Mouse (Mus musculus): ENCODE results near the gene Syngr4. TPM values are rescaled to one million over a fixed set of nuclear protein-coding genes. Genes with fewer than 3 reads are reported as not detected.
A peak's percentile ranks its signal among the peaks of the same experiment; 100 is the strongest.
"Not testable (repeated sequence)": the region's sequence is repeated elsewhere in the genome, so short reads cannot be mapped to it uniquely, and the experiment has no call there.

The Syngr4 gene
- polyA plus RNA-seq, 1 experiment from 2014 or later, result 1.7 TPM

GRCm38 (mm10) chr7:45908384-45908783 is 11.9 kb upstream of the Syngr4 start:
- H3K9me3 ChIP-seq (replicated peaks), result 0 out of 2 replicates have a peak, but pooled peaks cover 7% of the 10 kb centered on the region
- no peak for DNase-seq (ENCODE audit: low spot score)
- peaks cover 42% of the 10 kb centered on the region for H3K36me3 ChIP-seq
- H3K27me3 ChIP-seq (ENCODE audit: low read depth, poor library complexity, severe bottlenecking), result no peaks in the 10 kb centered on the region
- H3K4me1 ChIP-seq, result no peaks in the 10 kb centered on the region
- H3K4me3 ChIP-seq, result no peak overlapping the region
- no peak overlapping the region for H3K27ac ChIP-seq (replicated peaks)

GRCm38 (mm10) chr7:45906622-45907021 is 10.1 kb upstream of the Syngr4 start:
- WGBS, result 93% methylated on average over 9 of the region's 9 CpGs
- no peak for DNase-seq (ENCODE audit: low spot score)
- no peak overlapping the region for H3K27ac ChIP-seq (replicated peaks)
- no peak overlapping the region for H3K4me3 ChIP-seq
- H3K4me1 ChIP-seq, result no peaks in the 10 kb centered on the region
- H3K27me3 ChIP-seq (ENCODE audit: low read depth, poor library complexity, severe bottlenecking), result no peaks in the 10 kb centered on the region
- 0 out of 2 replicates have a peak, but pooled peaks cover 7% of the 10 kb centered on the region for H3K9me3 ChIP-seq (replicated peaks)
- H3K36me3 ChIP-seq, result peaks cover 37% of the 10 kb centered on the region

GRCm38 (mm10) chr7:45902481-45903002 is 6.0 kb upstream of the Syngr4 start:
- peak; percentile 19 for DNase-seq (ENCODE audit: low spot score)
- WGBS, result 86% methylated on average over 12 of the region's 12 CpGs
- Histone ChIP-seq H3K9me3 (replicated peaks) (0 out of 2 replicates have a peak, but pooled peaks cover 4% of the 10 kb centered on the region), H3K27ac (replicated peaks) (no peak overlapping the region), H3K4me1 (peaks cover 6% of the 10 kb centered on the region), H3K4me3 (no peak overlapping the region), H3K27me3 (ENCODE audit: low read depth, poor library complexity, severe bottlenecking) (no peaks in the 10 kb centered on the region), H3K36me3 (peaks cover 7% of the 10 kb centered on the region)

GRCm38 (mm10) chr7:45901562-45901961 is 5.0 kb upstream of the Syngr4 start:
- no peaks in the 10 kb centered on the region for H3K36me3 ChIP-seq
- peaks cover 13% of the 10 kb centered on the region for H3K4me1 ChIP-seq
- WGBS, result 61% methylated on average over 5 of the region's 5 CpGs
- DNase-seq (ENCODE audit: low spot score), result no peak
- H3K4me3 ChIP-seq, result no peak overlapping the region
- H3K9me3 ChIP-seq (replicated peaks), result 0 out of 2 replicates have a peak, but pooled peaks cover 4% of the 10 kb centered on the region
- no peak overlapping the region for H3K27ac ChIP-seq (replicated peaks)
- no peaks in the 10 kb centered on the region for H3K27me3 ChIP-seq (ENCODE audit: low read depth, poor library complexity, severe bottlenecking)

GRCm38 (mm10) chr7:45898125-45898524 is 1.6 kb upstream of the Syngr4 start:
- not testable (repeated sequence) for H3K9me3 ChIP-seq (replicated peaks); H3K36me3 ChIP-seq; H3K27ac ChIP-seq (replicated peaks); DNase-seq (ENCODE audit: low spot score)
- peak overlapping the region; percentile 64 for H3K4me3 ChIP-seq
- 60% methylated on average over 4 of the region's 4 CpGs for WGBS
- peaks cover 17% of the 10 kb centered on the region for H3K4me1 ChIP-seq
- H3K27me3 ChIP-seq (ENCODE audit: low read depth, poor library complexity, severe bottlenecking), result peaks cover 10% of the 10 kb centered on the region

- Histone ChIP-seq H3K4me3 (peak overlapping the region; percentile 64), H3K27ac (replicated peaks) (peak overlapping the region; percentile 88), H3K27me3 (ENCODE audit: low read depth, poor library complexity, severe bottlenecking) (peaks cover 10% of the 10 kb centered on the region), H3K4me1 (peaks cover 17% of the 10 kb centered on the region), H3K9me3 (replicated peaks) (no peaks in the 10 kb centered on the region), H3K36me3 (no peaks in the 10 kb centered on the region)
- WGBS, result 2% methylated on average over 19 of the region's 19 CpGs
- DNase-seq (ENCODE audit: low spot score), result no peak
Measured at GRCm38 (mm10) chr7:45897258-45897757, 794 bp upstream of the Syngr4 start.

GRCm38 (mm10) chr7:45895931-45896516 is 490 bp downstream of the Syngr4 start:
- no peak for DNase-seq (ENCODE audit: low spot score)
- peak overlapping the region; percentile 81 for H3K27ac ChIP-seq (replicated peaks)

GRCm38 (mm10) chr7:45892651-45893050 is 3.9 kb downstream of the Syngr4 start:
- peaks cover 12% of the 10 kb centered on the region for H3K4me1 ChIP-seq
- 94% methylated on average over 2 of the region's 2 CpGs for WGBS
- peaks cover 10% of the 10 kb centered on the region for H3K27me3 ChIP-seq (ENCODE audit: low read depth, poor library complexity, severe bottlenecking)
- no peak overlapping the region for H3K27ac ChIP-seq (replicated peaks)
- DNase-seq (ENCODE audit: low spot score), result no peak
- no peaks in the 10 kb centered on the region for H3K9me3 ChIP-seq (replicated peaks)
- no peaks in the 10 kb centered on the region for H3K36me3 ChIP-seq
- H3K4me3 ChIP-seq, result no peak overlapping the region

More at GRCm38 (mm10) chr7:45895931-45896516, 490 bp downstream of the Syngr4 start:
- Histone ChIP-seq H3K4me3 (peak overlapping the region; percentile 64), H3K9me3 (replicated peaks) (no peaks in the 10 kb centered on the region), H3K36me3 (no peaks in the 10 kb centered on the region), H3K27me3 (ENCODE audit: low read depth, poor library complexity, severe bottlenecking) (peaks cover 10% of the 10 kb centered on the region), H3K4me1 (peaks cover 17% of the 10 kb centered on the region)
- 76% methylated on average over 6 of the region's 6 CpGs for WGBS

- Histone ChIP-seq H3K4me1 (no peaks in the 10 kb centered on the region), H3K36me3 (peaks cover 36% of the 10 kb centered on the region), H3K27me3 (ENCODE audit: low read depth, poor library complexity, severe bottlenecking) (no peaks in the 10 kb centered on the region), H3K9me3 (replicated peaks) (no peaks in the 10 kb centered on the region), H3K27ac (replicated peaks) (no peak overlapping the region), H3K4me3 (no peak overlapping the region)
- WGBS, result 64% methylated on average over 3 of the region's 3 CpGs
- DNase-seq (ENCODE audit: low spot score), result no peak
Measured at GRCm38 (mm10) chr7:45887246-45887645, 9.3 kb downstream of the Syngr4 start.

GRCm38 (mm10) chr7:45881011-45881410 is 15.5 kb downstream of the Syngr4 start:
- 93% methylated on average over 2 of the region's 2 CpGs for WGBS
- Histone ChIP-seq H3K4me3 (no peak overlapping the region), H3K36me3 (peaks cover 98% of the 10 kb centered on the region), H3K9me3 (replicated peaks) (no peaks in the 10 kb centered on the region), H3K4me1 (no peaks in the 10 kb centered on the region), H3K27ac (replicated peaks) (no peak overlapping the region), H3K27me3 (ENCODE audit: low read depth, poor library complexity, severe bottlenecking) (no peaks in the 10 kb centered on the region)
- DNase-seq (ENCODE audit: low spot score), result no peak

- no peaks in the 10 kb centered on the region for H3K4me1 ChIP-seq
- H3K36me3 ChIP-seq, result peaks cover 100% of the 10 kb centered on the region
- H3K9me3 ChIP-seq (replicated peaks), result no peaks in the 10 kb centered on the region
- WGBS, result 95% methylated on average over 4 of the region's 4 CpGs
- DNase-seq (ENCODE audit: low spot score), result no peak
- H3K4me3 ChIP-seq, result no peak overlapping the region
- no peak overlapping the region for H3K27ac ChIP-seq (replicated peaks)
- no peaks in the 10 kb centered on the region for H3K27me3 ChIP-seq (ENCODE audit: low read depth, poor library complexity, severe bottlenecking)
Measured at GRCm38 (mm10) chr7:45880531-45880930, 16.0 kb downstream of the Syngr4 start.

- H3K4me3 ChIP-seq; DNase-seq (ENCODE audit: low spot score); H3K9me3 ChIP-seq (replicated peaks); H3K27me3 ChIP-seq (ENCODE audit: low read depth, poor library complexity, severe bottlenecking); H3K27ac ChIP-seq (replicated peaks): not testable (repeated sequence)
- Histone ChIP-seq H3K4me1 (peaks cover 18% of the 10 kb centered on the region), H3K36me3 (peaks cover 94% of the 10 kb centered on the region)
- WGBS, result 100% methylated on average over 1 of the region's 1 CpGs
Measured at GRCm38 (mm10) chr7:45878278-45878677, 18.2 kb downstream of the Syngr4 start, which contains the start of gene Grin2d. TSS of gene Grin2d (minus strand) at chr7:45878378.

GRCm38 (mm10) chr7:45876895-45877294 is 19.6 kb downstream of the Syngr4 start:
- Histone ChIP-seq H3K9me3 (replicated peaks) (no peaks in the 10 kb centered on the region), H3K4me1 (peaks cover 20% of the 10 kb centered on the region), H3K27me3 (ENCODE audit: low read depth, poor library complexity, severe bottlenecking) (peaks cover 5% of the 10 kb centered on the region), H3K36me3 (peaks cover 80% of the 10 kb centered on the region), H3K4me3 (no peak overlapping the region), H3K27ac (replicated peaks) (no peak overlapping the region)
- WGBS, result 97% methylated on average over 7 of the region's 7 CpGs
- no peak for DNase-seq (ENCODE audit: low spot score)
